Comparison of ENCODE assay signal across 10 mouse cellular contexts in the genomic region with DNA sequence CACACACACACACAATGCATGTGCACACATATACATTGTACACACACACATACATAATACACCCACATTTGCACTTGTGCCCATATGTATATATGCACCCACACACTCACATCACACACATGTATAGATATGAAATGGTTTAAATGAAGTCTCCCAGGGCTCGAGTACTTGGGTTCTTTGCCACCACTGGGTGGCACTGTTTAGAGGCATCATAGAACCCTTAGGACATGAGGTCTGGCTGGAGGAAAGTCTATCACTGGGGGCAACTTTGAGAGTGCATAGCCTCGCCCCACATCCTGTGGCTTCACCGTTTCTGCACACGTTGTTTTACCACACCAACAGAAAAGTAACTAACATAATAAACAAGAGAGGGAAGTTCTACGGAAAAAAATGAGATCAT.
A peak's percentile ranks its signal among the peaks of the same experiment; 100 is the strongest.
DNase-seq lines count a peak whose midpoint lies in the region; TF ChIP-seq lines count a peak whose summit lies in the region.
"Had no signal": no experiment of that assay in that cellular context is flagged by ENCODE, and none has a peak within 500 bp of the region (broad histone marks: within the 10 kb centered on the region; RNA-seq: fewer than 3 reads in every experiment).

No protein-coding gene starts in this region.

- DNase-seq in cerebellum, adult 11 months: peak; percentile 6
- DNase-seq in cerebellum, adult 9-11 months: no peak
- DNase-seq in left cerebral cortex, adult 2 months (ENCODE audit: extremely low spot score in 1 of 2, low spot score in 2 of 2): peak in 1 of 2 experiments; percentile 24
- DNase-seq in left cerebral cortex, postnatal 36 days (ENCODE audit: low spot score in 2 of 2): no peak
- peak; percentile 56 for DNase-seq in ZHBTc4 (ENCODE audit: low read depth, low spot score)
- peak; percentile 38 to 47 for DNase-seq in kidney, postnatal 4 days
- DNase-seq in yolk sac, embryonic 10.5 days (ENCODE audit: low spot score): no peak
- no peak for DNase-seq in frontal cortex, postnatal 25 days (ENCODE audit: low spot score in 2 of 2)

- no peak overlapping the region for H3K27ac ChIP-seq in left cerebral cortex, adult 2 months
- H3K27ac ChIP-seq: heart, embryonic 15.5 days; midbrain, embryonic 12.5 days had no signal

- peak; percentile 75 for TF ChIP-seq CTCF in left cerebral cortex, adult 2 months (IDR thresholded peaks at IDR 0.05)

- intact Hi-C loops in left cerebral cortex, adult 2 months (cut with DNase I): loop anchor here (5.0 kb wide), 1 partner anchor 80 kb away; no protein-coding TSS in a partner anchor
- intact Hi-C loops in left cerebral cortex, postnatal 36 days (cut with DNase I): no loop called here

- no peak overlapping the region for H3K4me3 ChIP-seq in left cerebral cortex, adult 2 months
- H3K4me3 ChIP-seq: heart, embryonic 15.5 days; midbrain, embryonic 12.5 days had no signal

Comparison
In these comparisons a context has a peak if more than half of its experiments do, and no peak if none do; other contexts are left out.
1. DNase-seq: peak in cerebellum, adult 11 months (single experiment), ZHBTc4 (single experiment) and kidney, postnatal 4 days (2 of 2); none in cerebellum, adult 9-11 months (single experiment), left cerebral cortex, postnatal 36 days (0 of 2), yolk sac, embryonic 10.5 days (single experiment) and frontal cortex, postnatal 25 days (0 of 2).